Mouse (Mus musculus) lung, embryonic 14.5 days (tissue): ENCODE measurements at regions not wholly inside any gene's neighbourhood (a gene's known extent, or its start where the extent isn't known, plus 50 kb on each side); places are given as distances from the start of the nearest gene placed in this dataset.

Source experiments
- ATAC-seq: fragments of 200-750 bp; cut with Nextera tagmentation; 2 replicates; pipeline ENCODE4 v1.8.0; 2017; ENCODE audit warnings: mild to moderate bottlenecking, moderate TSS enrichment, moderate library complexity; ENCODE audit not compliant: insufficient read depth
- DNase-seq: peaks from one replicate; pipeline ENCODE4 v3.0.0-alpha.2; 2015
- H3K27ac ChIP-seq: fragments of 300-500 bp; sonication (generic); 2 replicates; pipeline ENCODE4 v1.5.1; 2014; ENCODE audit warnings: low read depth, mild to moderate bottlenecking, moderate library complexity
- H3K27me3 ChIP-seq: fragments of 300-500 bp; sonication (generic); 2 replicates; pipeline ENCODE4 v1.6.1; 2014; ENCODE audit warnings: low read length, control low read depth; ENCODE audit not compliant: insufficient read depth
- H3K36me3 ChIP-seq: fragments of 300-500 bp; sonication (generic); 2 replicates; pipeline ENCODE4 v1.6.1; 2014; ENCODE audit warnings: control low read depth; ENCODE audit not compliant: insufficient read depth
- H3K4me1 ChIP-seq: fragments of 300-500 bp; sonication (generic); 2 replicates; pipeline ENCODE4 v1.6.1; 2014; ENCODE audit warnings: antibody characterized with exemption, control low read depth; ENCODE audit not compliant: insufficient read depth
- H3K4me2 ChIP-seq: fragments of 300-500 bp; sonication (generic); 2 replicates; pipeline ENCODE4 v1.6.1; 2014; ENCODE audit warnings: mild to moderate bottlenecking
- H3K4me3 ChIP-seq: fragments of 300-500 bp; sonication (generic); 2 replicates; pipeline ENCODE4 v1.5.1; 2014; ENCODE audit warnings: low read depth, low read length
- H3K9ac ChIP-seq: fragments of 300-500 bp; sonication (generic); 2 replicates; pipeline ENCODE4 v1.6.1; 2014
- H3K9me3 ChIP-seq: fragments of 300-500 bp; sonication (generic); 2 replicates; pipeline ENCODE4 v1.6.1; 2016; ENCODE audit warnings: low read depth, low read length, control low read depth
- CTCF ChIP-seq: IDR thresholded peaks from 2 replicates; pipeline ENCODE4 v1.5.1; 2016; ENCODE audit warnings: antibody characterized with exemption, low read depth
- WGBS: fragments of 180-500 bp; shearing (Covaris S2); extraction: QIAGEN DNeasy Blood & Tissue Kit; methylation state at CpG from one replicate; pipeline ENCODE4 v1.1.7; 2014; 5-methylcytosine and 5-hydroxymethylcytosine counted together

- ATAC-seq (no peak), DNase-seq (no peak)
- Histone ChIP-seq H3K9me3 (no peaks in the 10 kb centered on the region), H3K4me2 (no peak overlapping the region), H3K4me1 (no peaks in the 10 kb centered on the region), H3K9ac (no peak overlapping the region), H3K27ac (no peak overlapping the region), H3K27me3 (no peaks in the 10 kb centered on the region), H3K4me3 (no peak overlapping the region), H3K36me3 (no peaks in the 10 kb centered on the region)
- WGBS = 71% methylated on average over 9 of the region's 9 CpGs
- TF ChIP-seq CTCF = no peak
Measured at GRCm38 (mm10) chr10:19277103-19277827, 79.1 kb upstream of the Olig3 start.

GRCm38 (mm10) chr10:19274985-19275384, 81.3 kb upstream of the Olig3 start:
- ATAC-seq (no peak), DNase-seq (no peak)
- H3K4me2 ChIP-seq = no peak overlapping the region
- WGBS = 85% methylated on average over 4 of the region's 4 CpGs
- H3K9me3 ChIP-seq = no peaks in the 10 kb centered on the region
- no peaks in the 10 kb centered on the region for H3K4me1 ChIP-seq
- H3K27me3 ChIP-seq = no peaks in the 10 kb centered on the region
- no peak overlapping the region for H3K27ac ChIP-seq
- no peaks in the 10 kb centered on the region for H3K36me3 ChIP-seq
- H3K4me3 ChIP-seq = no peak overlapping the region
- TF ChIP-seq CTCF = no peak
- H3K9ac ChIP-seq = no peak overlapping the region

DNA sequence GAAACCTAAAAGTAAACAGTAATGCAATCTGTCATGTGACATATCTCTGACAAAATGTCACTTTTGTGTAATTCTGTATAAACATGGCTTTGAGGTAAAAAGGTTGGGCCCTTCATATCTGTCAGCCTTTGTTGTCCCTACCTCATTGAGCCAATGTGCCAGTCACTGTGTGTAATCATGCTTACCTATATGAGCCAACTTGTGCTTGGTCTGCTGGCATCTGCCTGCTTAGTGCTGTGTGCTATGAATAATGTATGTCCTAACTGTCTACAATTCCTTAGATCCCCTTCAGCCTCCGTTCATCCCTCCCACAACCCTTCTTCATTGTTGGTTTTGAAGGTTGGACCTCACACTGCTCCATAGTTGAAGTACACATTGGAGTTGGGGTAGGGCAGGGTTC, 86.9 kb upstream of the Olig3 start:
- no peaks in the 10 kb centered on the region for H3K4me1 ChIP-seq
- WGBS = 68% methylated on average over 1 of the region's 1 CpGs
- H3K36me3 ChIP-seq = no peaks in the 10 kb centered on the region
- H3K27me3 ChIP-seq = no peaks in the 10 kb centered on the region
- no peak for TF ChIP-seq CTCF
- H3K4me2 ChIP-seq = no peak overlapping the region
- ATAC-seq (no peak), DNase-seq (no peak)
- H3K9ac ChIP-seq = no peak overlapping the region
- no peaks in the 10 kb centered on the region for H3K9me3 ChIP-seq
- no peak overlapping the region for H3K27ac ChIP-seq
- H3K4me3 ChIP-seq = no peak overlapping the region

DNA sequence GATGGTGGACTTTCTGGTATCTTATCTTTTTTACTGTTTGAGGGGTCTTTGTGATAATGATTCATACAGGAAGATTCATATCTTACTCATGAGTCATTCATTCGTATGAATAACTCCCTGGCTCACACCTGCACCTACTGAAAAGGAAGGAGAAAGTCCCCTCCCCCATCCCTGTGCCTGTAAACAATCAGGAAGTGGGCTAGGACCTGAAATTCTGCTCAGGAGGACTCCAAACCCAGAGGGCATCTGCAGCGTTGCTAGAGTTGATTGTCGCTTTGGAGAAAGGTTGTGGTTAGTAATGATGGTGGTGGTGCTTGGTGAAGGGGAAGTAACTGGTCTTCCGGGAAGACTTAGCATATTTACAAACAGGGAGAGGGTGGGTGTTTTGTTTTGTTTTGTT, 88.3 kb upstream of the Olig3 start:
- Histone ChIP-seq H3K4me1 (no peaks in the 10 kb centered on the region), H3K4me3 (no peak overlapping the region), H3K4me2 (no peak overlapping the region), H3K9me3 (no peaks in the 10 kb centered on the region), H3K36me3 (no peaks in the 10 kb centered on the region), H3K27me3 (no peaks in the 10 kb centered on the region), H3K9ac (no peak overlapping the region), H3K27ac (no peak overlapping the region)
- WGBS = 62% methylated on average over 4 of the region's 4 CpGs
- no peak for TF ChIP-seq CTCF
- ATAC-seq (no peak), DNase-seq (no peak)

DNA sequence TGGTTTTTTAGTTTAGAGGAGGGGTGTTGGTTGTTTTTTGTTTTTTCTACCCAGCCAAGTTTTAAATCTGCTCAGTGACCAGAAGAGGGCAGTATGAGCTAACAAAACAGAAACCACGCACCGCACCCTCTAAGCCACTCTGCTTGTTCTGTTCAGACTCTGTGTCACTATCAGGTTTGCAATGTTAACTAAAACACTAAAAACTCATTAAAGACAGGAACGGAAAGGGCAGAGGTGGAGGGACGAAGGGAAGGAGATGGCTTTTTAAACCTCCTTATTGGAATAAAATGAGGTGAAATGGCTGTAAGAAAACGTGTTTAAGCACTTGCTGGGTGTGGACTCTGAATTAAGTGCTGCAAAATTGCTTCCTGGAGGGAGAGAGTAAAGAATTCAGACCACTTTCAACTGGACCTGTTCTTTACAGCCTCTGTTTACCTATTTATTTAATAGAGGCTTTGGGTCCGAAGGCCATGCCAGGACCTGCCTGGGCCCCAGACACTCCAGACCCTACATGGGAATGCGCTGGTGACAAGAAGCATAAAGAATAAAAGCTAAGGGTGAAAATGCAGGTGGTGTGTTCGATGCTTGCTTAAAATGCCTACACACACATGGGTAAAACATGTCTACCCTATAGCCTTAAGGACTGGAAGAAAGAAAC, 116.1 kb upstream of the Olig3 start:
- Histone ChIP-seq H3K4me1 (no peaks in the 10 kb centered on the region), H3K27ac (no peak overlapping the region), H3K27me3 (no peaks in the 10 kb centered on the region), H3K9me3 (no peaks in the 10 kb centered on the region), H3K9ac (no peak overlapping the region), H3K4me2 (no peak overlapping the region), H3K4me3 (no peak overlapping the region), H3K36me3 (no peaks in the 10 kb centered on the region)
- ATAC-seq = 0 out of 2 replicates have a peak, but pooled peaks have one; percentile 44
- peak; percentile 72 for TF ChIP-seq CTCF
- 27% methylated on average over 8 of the region's 8 CpGs for WGBS
- DNase-seq = peak; percentile 84

GRCm38 (mm10) chr10:19216240-19216639, 140.1 kb upstream of the Olig3 start:
- Histone ChIP-seq H3K36me3 (no peaks in the 10 kb centered on the region), H3K4me2 (no peak overlapping the region), H3K27ac (no peak overlapping the region), H3K4me1 (no peaks in the 10 kb centered on the region), H3K9ac (no peak overlapping the region), H3K27me3 (no peaks in the 10 kb centered on the region), H3K9me3 (no peaks in the 10 kb centered on the region), H3K4me3 (no peak overlapping the region)
- WGBS = 80% methylated on average over 5 of the region's 5 CpGs
- ATAC-seq (no peak), DNase-seq (no peak)
- no peak for TF ChIP-seq CTCF

DNA sequence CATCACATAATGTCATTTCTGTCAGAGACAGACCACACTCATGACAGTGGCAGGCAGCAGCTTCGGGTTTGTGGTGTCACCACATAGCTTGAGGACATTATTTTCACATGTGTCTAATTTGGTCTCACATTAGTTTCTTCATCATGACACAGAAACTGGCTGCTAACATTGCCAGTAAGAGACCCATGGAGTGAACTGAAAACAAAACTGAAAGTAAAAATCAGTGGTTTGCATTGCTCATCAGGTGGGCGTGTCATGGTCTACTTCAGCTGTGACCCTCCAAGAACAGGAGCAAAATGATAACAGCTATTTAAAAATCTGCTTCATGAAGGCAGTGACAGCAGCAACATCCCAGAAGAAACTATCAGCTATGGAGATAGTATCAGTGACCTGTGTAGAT, 146.6 kb upstream of the Olig3 start:
- Histone ChIP-seq H3K27ac (no peak overlapping the region), H3K27me3 (no peaks in the 10 kb centered on the region), H3K4me3 (no peak overlapping the region), H3K4me2 (no peak overlapping the region), H3K9me3 (no peaks in the 10 kb centered on the region), H3K36me3 (no peaks in the 10 kb centered on the region), H3K4me1 (no peaks in the 10 kb centered on the region), H3K9ac (no peak overlapping the region)
- WGBS = 79% methylated on average over 2 of the region's 2 CpGs
- no peak for ATAC-seq
- no peak for DNase-seq
- no peak for TF ChIP-seq CTCF
